Mouse (Mus musculus) stomach, postnatal 0 days (tissue): ENCODE results near the gene Gm10972.

Experiments
- CTCF ChIP-seq: IDR thresholded peaks from 2 replicates; pipeline ENCODE4 v1.5.1; 2016; ENCODE audit warnings: antibody characterized with exemption, low read depth, mild to moderate bottlenecking, moderate library complexity
- EP300 ChIP-seq: optimal IDR thresholded peaks from 2 replicates; pipeline ENCODE3; 2016; ENCODE audit warnings: antibody characterized with exemption

DNA sequence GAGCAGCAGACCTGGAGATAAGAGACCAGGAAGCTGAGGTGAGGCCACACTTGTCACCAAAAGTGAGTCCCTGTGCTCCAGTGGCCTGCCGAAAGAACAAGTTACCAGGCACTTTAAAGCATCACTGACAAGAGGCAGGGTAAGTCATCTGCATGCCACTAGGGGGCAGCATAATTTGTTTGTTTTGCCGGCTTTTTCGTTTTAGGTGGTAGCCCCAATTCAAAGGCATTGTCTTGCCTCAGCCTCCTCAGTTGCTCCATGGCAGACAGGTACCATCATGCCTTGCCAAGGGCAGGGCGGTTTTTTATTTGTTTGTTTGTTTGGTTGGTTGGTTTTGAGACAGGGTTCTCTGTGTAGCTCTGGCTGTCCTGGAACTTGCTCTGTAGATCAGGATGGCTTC is 26.2 kb upstream of the Gm10972 start:
- TF ChIP-seq CTCF, result peak; percentile 74
- TF ChIP-seq EP300, result no peak
